Mouse (Mus musculus): Measurements from ENCODE around the gene Mif4gd.

DNA sequence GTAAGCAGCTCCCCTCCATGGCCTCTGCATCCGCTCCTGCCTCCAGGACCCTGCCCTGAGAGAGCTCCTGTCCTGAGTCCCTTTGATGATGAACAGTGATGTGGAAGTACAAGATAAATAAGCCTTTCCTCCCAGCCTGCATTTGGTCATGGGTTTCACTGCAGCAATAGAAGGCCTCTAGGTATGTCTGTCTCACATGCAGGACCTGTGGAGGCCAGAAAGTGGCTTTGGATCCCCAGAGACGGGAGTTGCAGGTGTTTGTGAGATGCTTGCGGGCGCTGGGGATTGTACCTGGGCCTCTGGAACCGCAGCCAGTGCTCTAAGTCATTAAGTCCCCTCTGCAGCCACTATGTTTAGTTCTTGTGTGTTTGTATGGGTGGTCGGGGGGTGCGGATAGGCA lies 7.2 kb upstream of the Mif4gd start:
- TF ChIP-seq CTCF (IDR thresholded peaks at IDR 0.05 in 2 of 3, conservative IDR thresholded peaks at IDR 0.05 in 1 of 3; ENCODE audit: control insufficient read depth in 1 of 3, insufficient read depth in 1 of 3, low read depth in 2 of 3, low read length in 3 of 3, poor library complexity in 1 of 3, severe bottlenecking in 1 of 3) (no peak), TAL1 (IDR thresholded peaks at IDR 0.05; ENCODE audit: low read length) (no peak), CHD1 (IDR thresholded peaks at IDR 0.05; ENCODE audit: low read depth, low read length) (no peak), POLR2A (IDR thresholded peaks at IDR 0.05; ENCODE audit: control insufficient read depth in 1 of 2, insufficient read depth in 1 of 2, low read depth in 1 of 2, low read length in 2 of 2, poor library complexity in 1 of 2) (no peak), ZMIZ1 (IDR thresholded peaks at IDR 0.05; ENCODE audit: low read depth, low read length) (no peak), NRF1 (IDR thresholded peaks at IDR 0.05; ENCODE audit: insufficient read depth, low read depth, low read length, poor library complexity, severe bottlenecking) (no peak), GATA1 (IDR thresholded peaks at IDR 0.05; ENCODE audit: low read depth, low read length) (no peak), ZNF384 (IDR thresholded peaks at IDR 0.05; ENCODE audit: low read depth, low read length) (no peak), MYB (IDR thresholded peaks at IDR 0.05; ENCODE audit: low read depth, low read length) (no peak), POLR2AphosphoS5 (IDR thresholded peaks at IDR 0.05; ENCODE audit: borderline replicate concordance, low read depth, low read length) (no peak)

Data from MEL (cell line).